Mouse (Mus musculus) liver, embryonic 14.5 days (tissue): ENCODE measurements around the gene Ttll8. TPM values are rescaled to one million over a fixed set of nuclear protein-coding genes. Genes with fewer than 3 reads are reported as not detected.

Experiments used
- ATAC-seq: fragments of 200-750 bp; cut with Nextera tagmentation; 2 replicates; pipeline ENCODE4 v1.8.0; 2017; ENCODE audit warnings: moderate number of reproducible peaks, mild to moderate bottlenecking, moderate library complexity; ENCODE audit not compliant: insufficient read depth
- DNase-seq, 3 experiments: peaks; one replicate each; pipeline ENCODE4 v3.0.0-alpha.2; 2012 to 2013; ENCODE audit warnings: low read depth in 3 of 3, low spot score in 3 of 3
- H3K27ac ChIP-seq: fragments of 300-500 bp; sonication (generic); 2 replicates; pipeline ENCODE4 v1.5.1; 2014; ENCODE audit warnings: moderate library complexity, mild to moderate bottlenecking, control low read depth, inconsistent platforms
- H3K27me3 ChIP-seq: fragments of 300-500 bp; sonication (generic); 2 replicates; pipeline ENCODE4 v1.6.1; 2014; ENCODE audit warnings: mild to moderate bottlenecking, low read length, moderate library complexity; ENCODE audit not compliant: control insufficient read depth, insufficient read depth
- H3K36me3 ChIP-seq: fragments of 300-500 bp; sonication (generic); replicated peaks from 2 replicates; pipeline ENCODE4 v1.6.1; 2014; ENCODE audit warnings: low read depth; ENCODE audit not compliant: control insufficient read depth, insufficient read depth
- H3K4me1 ChIP-seq, 2 experiments: fragments of 200-500 bp in 1 of 2; fragments of 300-500 bp in 1 of 2; sonication (generic) in 1 of 2; replicated peaks; 2 replicates each; pipeline ENCODE4 v1.6.1; 2012 to 2014; ENCODE audit warnings: antibody characterized with exemption in 1 of 2, inconsistent platforms in 1 of 2, low read length in 1 of 2; ENCODE audit not compliant: control insufficient read depth in 2 of 2, insufficient read depth in 2 of 2
- H3K4me2 ChIP-seq: fragments of 300-500 bp; sonication (generic); 2 replicates; pipeline ENCODE4 v1.6.1; 2014; ENCODE audit warnings: low read depth, mild to moderate bottlenecking, control low read depth, moderate library complexity
- H3K4me3 ChIP-seq, 2 experiments: fragments of 200-500 bp in 1 of 2; fragments of 300-500 bp in 1 of 2; sonication (generic) in 1 of 2; 2 replicates each; pipeline ENCODE4 v1.5.1; 2012 to 2014; ENCODE audit warnings: low read depth in 2 of 2, low read length in 2 of 2, mild to moderate bottlenecking in 2 of 2, control low read depth in 1 of 2, inconsistent platforms in 1 of 2, moderate library complexity in 1 of 2; ENCODE audit not compliant: insufficient read depth in 1 of 2
- H3K9ac ChIP-seq: fragments of 300-500 bp; sonication (generic); replicated peaks from 2 replicates; pipeline ENCODE4 v1.6.1; 2014; ENCODE audit warnings: mild to moderate bottlenecking, control low read depth, moderate library complexity
- H3K9me3 ChIP-seq: fragments of 300-500 bp; sonication (generic); 2 replicates; pipeline ENCODE4 v1.6.1; 2016; ENCODE audit warnings: low read length, mixed read lengths; ENCODE audit not compliant: control insufficient read depth
- CTCF ChIP-seq: IDR thresholded peaks from 2 replicates; pipeline ENCODE4 v1.5.1; 2016; ENCODE audit warnings: antibody characterized with exemption, low read depth, control low read depth
- EP300 ChIP-seq: IDR thresholded peaks from 2 replicates; pipeline ENCODE4 v1.6.1; 2016; ENCODE audit warnings: antibody characterized with exemption, low read depth
- WGBS: fragments of 180-500 bp; shearing (Covaris S2); extraction: QIAGEN DNeasy Blood & Tissue Kit; methylation state at CpG from one replicate; pipeline ENCODE4 v1.1.7; 2014; ENCODE audit not compliant: insufficient replicate concordance; 5-methylcytosine and 5-hydroxymethylcytosine counted together
- polyA plus RNA-seq, 2 experiments: library from polyadenylated mRNA; depleted of rRNA in 1 of 2; stranded (reverse) in 1 of 2; unstranded in 1 of 2; fragments of >200 nt; fragmentation: Nextera tagmentation in 1 of 2; extraction: Ambion mirVana in 1 of 2; gene quantifications; 2 replicates each; pipeline versions ENCODE4 v1.2.1 to v1.2.3; 2012 to 2014

The Ttll8 gene
- polyA plus RNA-seq, 2 experiments: not detected

GRCm38 (mm10) chr15:88943896-88944551 is 10.2 kb downstream of the Ttll8 start:
- H3K4me1 ChIP-seq: no peaks in the 10 kb centered on the region
- H3K27ac ChIP-seq: no peak overlapping the region
- 58% methylated on average over 5 of the region's 5 CpGs for WGBS
- no peaks in the 10 kb centered on the region for H3K36me3 ChIP-seq
- H3K27me3 ChIP-seq: no peaks in the 10 kb centered on the region
- no peak overlapping the region for H3K4me2 ChIP-seq
- H3K9me3 ChIP-seq: no peaks in the 10 kb centered on the region
- no peak for TF ChIP-seq EP300
- H3K4me3 ChIP-seq: no peak overlapping the region
- no peak for DNase-seq
- ATAC-seq: no peak
- no peak overlapping the region for H3K9ac ChIP-seq

- Histone ChIP-seq H3K9ac (no peak overlapping the region), H3K4me3 (no peak overlapping the region), H3K27ac (no peak overlapping the region), H3K9me3 (no peaks in the 10 kb centered on the region), H3K4me1 (no peaks in the 10 kb centered on the region), H3K27me3 (no peaks in the 10 kb centered on the region), H3K36me3 (no peaks in the 10 kb centered on the region), H3K4me2 (no peak overlapping the region)
- no peak for TF ChIP-seq EP300
- TF ChIP-seq CTCF: no peak
- WGBS: 57% methylated on average over 5 of the region's 5 CpGs
- DNase-seq (no peak), ATAC-seq (no peak)
Observed at GRCm38 (mm10) chr15:88942783-88943182, 11.4 kb downstream of the Ttll8 start.

- no peak overlapping the region for H3K9ac ChIP-seq
- H3K4me2 ChIP-seq: no peak overlapping the region
- no peaks in the 10 kb centered on the region for H3K27me3 ChIP-seq
- H3K27ac ChIP-seq: no peak overlapping the region
- H3K36me3 ChIP-seq: no peaks in the 10 kb centered on the region
- WGBS: 49% methylated on average over 2 of the region's 2 CpGs
- ATAC-seq: no peak
- no peaks in the 10 kb centered on the region for H3K4me1 ChIP-seq
- no peak for TF ChIP-seq EP300
- TF ChIP-seq CTCF: no peak
- H3K9me3 ChIP-seq: no peaks in the 10 kb centered on the region
- no peak for DNase-seq
- no peak overlapping the region for H3K4me3 ChIP-seq
Observed at GRCm38 (mm10) chr15:88937291-88937650, 16.9 kb downstream of the Ttll8 start.

GRCm38 (mm10) chr15:88936619-88937290 is 17.5 kb downstream of the Ttll8 start:
- Histone ChIP-seq H3K27ac (no peak overlapping the region), H3K4me1 (no peaks in the 10 kb centered on the region), H3K36me3 (no peaks in the 10 kb centered on the region), H3K4me3 (no peak overlapping the region), H3K27me3 (no peaks in the 10 kb centered on the region), H3K9me3 (no peaks in the 10 kb centered on the region), H3K4me2 (no peak overlapping the region), H3K9ac (no peak overlapping the region)
- ATAC-seq (no peak), DNase-seq (no peak)
- WGBS: 23% methylated on average over 6 of the region's 6 CpGs
- TF ChIP-seq CTCF (no peak), EP300 (no peak)

GRCm38 (mm10) chr15:88934141-88934540 is 20.1 kb downstream of the Ttll8 start:
- no peaks in the 10 kb centered on the region for H3K9me3 ChIP-seq
- TF ChIP-seq CTCF: no peak
- no peak for TF ChIP-seq EP300
- DNase-seq (no peak), ATAC-seq (no peak)
- H3K4me2 ChIP-seq: no peak overlapping the region
- no peak overlapping the region for H3K9ac ChIP-seq
- no peak overlapping the region for H3K27ac ChIP-seq
- H3K27me3 ChIP-seq: no peaks in the 10 kb centered on the region
- H3K4me1 ChIP-seq: no peaks in the 10 kb centered on the region
- H3K4me3 ChIP-seq: no peak overlapping the region
- 56% methylated on average over 7 of the region's 7 CpGs for WGBS
- H3K36me3 ChIP-seq: no peaks in the 10 kb centered on the region
